Mouse (Mus musculus): ENCODE results near the gene Ccdc61.

DNA sequence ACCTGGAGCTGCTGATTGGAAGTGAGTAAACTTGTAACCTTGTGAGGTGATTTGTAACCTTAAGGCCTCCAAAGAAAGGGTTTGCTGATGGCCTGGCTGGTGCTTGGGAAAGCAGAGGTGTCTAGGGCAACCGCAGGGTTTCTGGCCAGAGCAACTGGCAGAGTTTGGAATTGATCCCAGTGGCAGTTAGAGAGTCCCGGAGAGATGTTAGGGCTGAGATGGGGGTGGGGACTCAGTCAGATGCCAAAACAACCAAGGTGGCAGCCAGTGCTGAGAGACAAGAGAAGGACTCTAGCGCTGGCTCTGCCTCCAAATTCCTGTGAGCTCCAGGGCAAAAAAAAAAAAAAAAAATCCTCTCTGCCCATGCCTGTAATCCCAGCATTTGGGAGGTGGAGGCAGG is 7.7 kb upstream of the Ccdc61 start:
- TF ChIP-seq POLR2A (IDR thresholded peaks at IDR 0.05; ENCODE audit: borderline replicate concordance, extremely low read depth, insufficient read depth, insufficient read length, poor library complexity, severe bottlenecking): no peak
- TF ChIP-seq CTCF (IDR thresholded peaks at IDR 0.05; ENCODE audit: borderline replicate concordance, extremely low read depth, insufficient read depth, insufficient read length): no peak

All from brain, embryonic 14.5 days (tissue).